Mouse (Mus musculus) MEL (cell line): ENCODE data around the gene Zfp2.

ENCODE experiments used
- BHLHE40 ChIP-seq: IDR thresholded peaks from 2 replicates; pipeline ENCODE4 v1.6.1; 2012; ENCODE audit warnings: low read depth, mild to moderate bottlenecking, inconsistent platforms, low read length, improper control_type of control experiment, borderline replicate concordance
- CHD2 ChIP-seq: IDR thresholded peaks from 2 replicates; pipeline ENCODE4 v1.6.1; 2011; ENCODE audit warnings: low read length, improper control_type of control experiment
- CTCF ChIP-seq, 3 experiments: IDR thresholded peaks in 2 of 3; conservative IDR thresholded peaks in 1 of 3; 2 replicates each; pipeline ENCODE4 v1.5.1; 2011 to 2012; ENCODE audit warnings: low read length in 3 of 3, low read depth in 2 of 3, mild to moderate bottlenecking in 2 of 3, improper control_type of control experiment in 1 of 3, inconsistent platforms in 1 of 3, mixed read lengths in 1 of 3, moderate library complexity in 1 of 3; ENCODE audit not compliant: control insufficient read depth in 1 of 3, insufficient read depth in 1 of 3, poor library complexity in 1 of 3, severe bottlenecking in 1 of 3
- ELF1 ChIP-seq: IDR thresholded peaks from 2 replicates; pipeline ENCODE4 v1.6.1; 2014; ENCODE audit warnings: low read depth, mild to moderate bottlenecking, inconsistent platforms, low read length, improper control_type of control experiment, moderate library complexity
- HCFC1 ChIP-seq: IDR thresholded peaks from 2 replicates; pipeline ENCODE4 v1.6.1; 2012; ENCODE audit warnings: low read depth, mild to moderate bottlenecking, inconsistent platforms, low read length, improper control_type of control experiment, moderate library complexity
- MEF2A ChIP-seq: IDR thresholded peaks from 2 replicates; pipeline ENCODE4 v1.6.1; 2014; ENCODE audit warnings: low read depth, mild to moderate bottlenecking, inconsistent platforms, low read length, improper control_type of control experiment; ENCODE audit not compliant: poor library complexity, insufficient replicate concordance, severe bottlenecking; ENCODE audit errors: extremely low read depth
- POLR2A ChIP-seq, 2 experiments: IDR thresholded peaks; 2 replicates each; pipeline ENCODE4 v1.6.1; 2011 to 2012; ENCODE audit warnings: low read length in 2 of 2, mild to moderate bottlenecking in 2 of 2, control low read depth in 1 of 2, improper control_type of control experiment in 1 of 2, low read depth in 1 of 2, moderate library complexity in 1 of 2; ENCODE audit not compliant: control insufficient read depth in 1 of 2, insufficient read depth in 1 of 2, poor library complexity in 1 of 2
- POLR2AphosphoS2 ChIP-seq: IDR thresholded peaks from 2 replicates; pipeline ENCODE4 v1.6.1; 2011; ENCODE audit warnings: low read length, improper control_type of control experiment
- RAD21 ChIP-seq: IDR thresholded peaks from 2 replicates; pipeline ENCODE4 v1.6.1; 2011; ENCODE audit warnings: mild to moderate bottlenecking, low read depth, low read length, improper control_type of control experiment
- ZKSCAN1 ChIP-seq: IDR thresholded peaks from 2 replicates; pipeline ENCODE4 v1.6.1; 2012; ENCODE audit warnings: low read depth, mild to moderate bottlenecking, inconsistent platforms, low read length, improper control_type of control experiment, moderate library complexity

DNA sequence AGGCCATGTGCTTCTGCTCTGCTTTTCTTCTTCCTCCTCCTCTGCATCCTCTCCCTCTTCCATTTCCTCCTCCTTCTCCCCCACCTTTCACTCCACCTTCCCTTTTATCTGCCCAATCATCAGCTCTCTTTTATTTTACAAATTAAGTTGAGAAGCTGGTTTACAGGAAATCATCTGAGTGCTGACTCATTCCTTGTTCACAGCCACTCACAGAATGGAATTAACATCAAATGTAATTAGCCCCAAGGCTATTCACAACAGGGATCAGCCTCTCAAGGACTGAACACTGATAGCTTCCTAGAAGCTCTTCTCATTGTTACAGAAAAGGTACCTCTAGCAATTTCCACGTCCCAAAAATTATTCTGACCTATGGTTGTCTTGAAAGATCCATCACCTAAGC lies 18.6 kb downstream of the Zfp2 start:
- TF ChIP-seq BHLHE40 (no peak), POLR2A (IDR thresholded peaks at IDR 0.05; ENCODE audit: control insufficient read depth in 1 of 2, insufficient read depth in 1 of 2, low read depth in 1 of 2, low read length in 2 of 2, poor library complexity in 1 of 2) (no peak), MEF2A (no peak), CHD2 (no peak), HCFC1 (no peak), ELF1 (no peak), CTCF (IDR thresholded peaks at IDR 0.05 in 2 of 3, conservative IDR thresholded peaks at IDR 0.05 in 1 of 3; ENCODE audit: control insufficient read depth in 1 of 3, insufficient read depth in 1 of 3, low read depth in 2 of 3, low read length in 3 of 3, poor library complexity in 1 of 3, severe bottlenecking in 1 of 3) (no peak), ZKSCAN1 (no peak), RAD21 (no peak), POLR2AphosphoS2 (no peak)
